Mouse (Mus musculus) mesoderm, embryonic 11.5 days (tissue): ENCODE results near the gene Cdcp2.

ENCODE experiments used
- DNase-seq: peaks from one replicate; pipeline ENCODE4 v3.0.0-alpha.2; 2012; ENCODE audit warnings: low read depth, low spot score

Gene Cdcp2

GRCm38 (mm10) chr4:107129373-107129772, 32.7 kb downstream of the Cdcp2 start:
- DNase-seq = no peak

DNA sequence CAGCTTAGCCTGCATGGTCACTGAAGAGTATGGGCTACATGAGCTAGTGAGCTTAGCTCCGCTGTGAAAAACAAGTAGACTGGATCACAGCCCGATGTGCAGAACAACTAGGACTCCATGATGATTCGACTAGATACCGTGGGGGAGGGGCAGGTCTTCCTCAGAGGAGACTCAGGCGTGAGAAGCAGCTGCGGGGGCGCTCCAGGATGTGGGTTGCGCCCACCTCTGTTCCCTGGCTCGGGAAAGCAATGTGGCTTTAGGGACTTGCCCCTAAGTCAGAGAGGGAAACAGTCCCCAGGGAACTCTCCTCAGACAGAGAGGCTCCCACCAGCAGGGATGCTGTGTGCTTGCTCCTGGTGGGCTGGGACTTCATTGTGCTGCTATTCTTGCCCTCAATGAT, 33.8 kb downstream of the Cdcp2 start:
- peak; percentile 39 for DNase-seq

GRCm38 (mm10) chr4:107134891-107135290, 38.2 kb downstream of the Cdcp2 start:
- no peak for DNase-seq

DNA sequence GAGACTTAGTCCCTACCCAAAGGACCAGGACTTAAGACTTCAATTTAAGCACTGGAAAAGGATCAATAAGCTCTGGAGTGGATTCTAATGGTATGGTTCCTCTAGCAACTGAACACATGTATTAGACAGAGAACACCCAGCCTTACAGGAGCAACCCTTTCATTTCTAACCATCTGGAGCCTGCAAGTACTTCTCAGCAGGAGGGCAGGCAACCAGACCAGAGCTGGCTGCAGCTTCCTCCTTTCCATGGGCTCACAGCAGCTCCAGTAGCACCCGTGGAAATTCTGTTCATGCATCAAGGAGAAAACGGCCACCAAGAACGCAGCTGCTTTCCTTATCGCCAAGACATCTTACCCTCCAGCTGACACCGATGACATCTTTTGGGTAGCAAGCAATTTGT, 39.0 kb downstream of the Cdcp2 start:
- DNase-seq = no peak

DNA sequence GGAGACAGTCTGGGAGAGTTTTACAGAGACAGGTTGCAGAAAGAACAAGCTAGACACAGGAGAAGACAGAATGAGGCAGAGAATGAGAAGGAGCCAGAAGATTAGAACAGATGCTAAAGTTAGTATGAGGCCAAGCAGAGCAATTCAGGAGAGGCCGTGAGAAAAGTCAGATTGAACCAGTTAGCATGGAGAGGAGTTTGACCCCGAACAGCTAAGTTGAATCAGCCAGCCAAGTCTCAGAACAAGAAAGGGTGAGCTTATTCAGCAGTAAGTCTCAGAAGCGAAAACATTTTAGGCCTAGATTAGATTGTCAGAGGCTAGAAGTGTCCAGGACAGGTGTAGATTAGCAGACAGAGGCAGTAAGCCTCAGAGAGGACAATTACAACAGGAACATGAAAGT, 39.8 kb downstream of the Cdcp2 start:
- DNase-seq = no peak

DNA sequence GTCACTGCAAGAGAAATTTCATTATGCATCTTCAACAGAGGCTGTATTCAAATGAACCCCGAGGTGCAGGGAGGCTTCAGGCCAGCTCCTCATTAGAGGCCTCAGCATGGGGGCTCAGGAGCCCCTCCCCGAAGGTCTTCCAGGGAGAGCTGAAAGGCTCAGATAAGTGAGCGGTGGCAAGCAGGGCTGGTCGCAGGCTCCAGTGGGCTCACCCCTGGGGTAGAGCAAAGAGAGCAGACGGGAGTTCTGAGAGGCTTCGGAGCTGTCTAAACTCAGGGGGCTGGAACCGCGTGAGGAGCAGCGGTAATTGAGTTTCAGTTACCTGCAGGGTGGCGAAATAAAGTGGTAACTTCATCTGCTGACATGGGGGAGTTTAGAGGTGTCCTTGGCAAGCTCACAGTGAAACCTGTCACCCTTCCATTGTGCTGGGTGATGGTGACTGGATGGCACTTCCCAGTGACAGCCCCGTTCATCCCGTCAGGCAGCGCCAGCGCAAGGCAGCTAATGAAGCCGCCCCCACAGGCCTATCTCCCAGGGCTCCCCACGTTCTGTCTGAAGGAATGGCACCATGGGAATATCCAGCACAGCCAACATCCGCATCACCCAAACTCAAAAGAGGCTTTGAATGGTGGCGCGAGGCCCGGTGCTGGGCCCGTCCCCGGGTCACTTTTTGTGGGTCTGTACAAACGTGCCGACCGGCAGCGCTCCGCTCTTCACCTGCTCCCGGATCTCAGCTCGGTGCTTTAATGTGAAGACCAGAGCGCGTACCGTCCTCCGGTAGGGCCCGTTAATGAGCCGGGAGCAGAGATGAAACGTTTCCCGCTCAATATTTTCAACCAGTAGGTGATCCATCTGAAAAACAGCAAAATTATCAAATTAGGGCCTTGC, 42.5 kb downstream of the Cdcp2 start:
- DNase-seq = no peak

GRCm38 (mm10) chr4:107139836-107140631, 43.3 kb downstream of the Cdcp2 start:
- DNase-seq = no peak

GRCm38 (mm10) chr4:107143511-107143910, 46.8 kb downstream of the Cdcp2 start:
- no peak for DNase-seq

DNA sequence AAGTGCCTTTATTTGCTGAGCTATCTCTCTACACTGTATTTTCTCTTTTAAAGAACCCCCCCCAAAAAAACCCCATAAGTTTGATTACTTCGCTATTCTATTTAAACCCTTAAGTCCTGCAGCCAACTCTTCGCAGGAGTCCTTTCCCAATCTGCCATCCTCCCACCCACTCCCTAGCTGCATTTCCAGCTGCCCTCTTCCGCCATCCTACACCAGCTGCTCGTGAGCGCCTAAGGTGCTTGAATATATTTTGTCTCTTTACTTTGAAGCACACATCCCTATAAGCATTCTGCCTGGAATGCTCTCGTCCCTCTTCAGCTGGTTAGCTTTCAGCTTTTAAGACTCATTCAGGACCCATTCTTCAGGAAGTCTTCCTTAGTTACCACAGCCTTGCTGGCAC, 54.3 kb downstream of the Cdcp2 start:
- DNase-seq = no peak

- no peak for DNase-seq
Observed at GRCm38 (mm10) chr4:107152571-107152970, 55.9 kb downstream of the Cdcp2 start.

GRCm38 (mm10) chr4:107156983-107157401, 60.3 kb downstream of the Cdcp2 start:
- no peak for DNase-seq

DNA sequence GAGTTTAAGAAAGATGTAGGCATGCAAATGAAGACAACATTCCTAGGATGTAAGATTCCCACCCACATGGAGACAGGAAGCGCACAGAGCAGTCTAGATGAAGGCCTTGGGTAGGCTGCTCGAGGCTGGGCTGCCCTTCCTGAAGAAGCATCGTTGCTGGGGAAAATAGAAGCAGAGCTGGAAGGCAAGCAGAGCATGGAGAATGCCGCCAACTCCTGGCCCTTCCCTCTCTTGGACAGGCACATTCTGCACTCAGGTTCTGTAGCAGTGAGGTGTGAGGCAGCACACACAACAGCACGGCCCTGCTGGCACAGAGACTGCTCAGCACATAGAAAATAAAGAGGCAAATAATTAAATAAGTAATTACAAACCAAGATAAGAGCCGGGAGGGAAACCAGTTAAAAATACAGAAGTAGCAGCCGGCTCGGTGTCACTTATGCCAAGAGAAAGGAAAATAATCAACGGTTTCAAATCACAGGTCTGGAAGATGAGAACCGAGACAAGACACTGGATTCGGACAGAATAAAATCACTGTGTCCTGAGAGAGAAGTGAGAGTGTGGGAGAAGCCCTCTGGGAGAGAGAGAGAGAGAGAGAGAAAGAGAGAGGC, 62.6 kb downstream of the Cdcp2 start:
- DNase-seq = no peak

DNA sequence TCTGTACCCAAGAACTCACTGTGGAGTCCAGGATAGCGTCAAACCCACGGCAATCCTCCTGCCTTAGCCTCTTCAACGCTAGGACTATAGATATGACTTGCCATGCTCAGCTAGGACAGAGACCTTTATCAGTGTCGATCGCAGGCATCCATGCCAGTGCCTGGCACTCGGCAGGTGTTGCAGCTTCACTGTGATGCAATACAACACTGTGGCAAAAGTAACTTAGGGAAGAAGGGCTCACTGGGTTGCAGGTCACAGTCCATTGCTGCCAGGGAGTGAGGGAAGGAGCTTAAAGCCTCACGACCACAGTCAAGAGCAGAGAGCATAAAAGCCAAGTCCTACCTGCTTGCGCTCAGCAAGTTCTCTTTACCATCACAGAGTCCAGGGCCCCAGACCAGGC, 63.5 kb downstream of the Cdcp2 start:
- no peak for DNase-seq
